Mouse (Mus musculus) MEL (cell line): ENCODE results near the gene Ncln. TPM values are rescaled to one million over a fixed set of nuclear protein-coding genes. Genes with fewer than 3 reads are reported as not detected.

Source experiments
- DNase-seq: peaks from one replicate; pipeline ENCODE4 v3.0.0; 2011; ENCODE audit warnings: low read depth, low spot score
- H3K27ac ChIP-seq: 2 replicates; pipeline ENCODE4 v1.5.1; 2012; ENCODE audit warnings: low read depth, mild to moderate bottlenecking, control low read depth, low read length, moderate library complexity; ENCODE audit not compliant: control insufficient read depth
- H3K27me3 ChIP-seq, 2 experiments: fragments of 150-350 bp in 1 of 2; sonication (generic) in 1 of 2; 2 replicates each; pipeline ENCODE4 v1.6.1; 2012; ENCODE audit warnings: low read length in 2 of 2, mild to moderate bottlenecking in 2 of 2, improper control_type of control experiment in 1 of 2, moderate library complexity in 1 of 2; ENCODE audit not compliant: insufficient read depth in 2 of 2, control insufficient read depth in 1 of 2
- H3K36me3 ChIP-seq, 2 experiments: 2 replicates each; pipeline ENCODE4 v1.6.1; 2012 to 2014; ENCODE audit warnings: low read length in 2 of 2, improper control_type of control experiment in 1 of 2, inconsistent platforms in 1 of 2, mild to moderate bottlenecking in 1 of 2; ENCODE audit not compliant: insufficient read depth in 2 of 2, control insufficient read depth in 1 of 2
- H3K4me1 ChIP-seq, 2 experiments: fragments of 150-350 bp in 1 of 2; sonication (generic) in 1 of 2; 2 replicates each; pipeline ENCODE4 v1.6.1; 2012; ENCODE audit warnings: low read length in 2 of 2, improper control_type of control experiment in 1 of 2, mild to moderate bottlenecking in 1 of 2; ENCODE audit not compliant: insufficient read depth in 2 of 2, control insufficient read depth in 1 of 2
- H3K4me3 ChIP-seq, 2 experiments: fragments of 150-350 bp in 1 of 2; sonication (generic) in 1 of 2; 2 replicates each; pipeline ENCODE4 v1.5.1; 2012; ENCODE audit warnings: low read depth in 2 of 2, low read length in 2 of 2, mild to moderate bottlenecking in 2 of 2, moderate library complexity in 2 of 2, control low read depth in 1 of 2, improper control_type of control experiment in 1 of 2; ENCODE audit not compliant: control insufficient read depth in 1 of 2, insufficient read depth in 1 of 2
- H3K79me2 ChIP-seq: 2 replicates; pipeline ENCODE4 v1.6.1; 2012; ENCODE audit warnings: mild to moderate bottlenecking, low read length, moderate library complexity; ENCODE audit not compliant: control insufficient read depth, poor library complexity, insufficient read depth
- H3K9ac ChIP-seq: 2 replicates; pipeline ENCODE4 v1.6.1; 2012; ENCODE audit warnings: low read depth, mild to moderate bottlenecking, control low read depth, low read length, moderate library complexity; ENCODE audit not compliant: control insufficient read depth, poor library complexity, severe bottlenecking
- H3K9me3 ChIP-seq: fragments of 150-350 bp; sonication (generic); replicated peaks from 2 replicates; pipeline ENCODE4 v1.6.1; 2012; ENCODE audit warnings: mild to moderate bottlenecking, low read length, improper control_type of control experiment, moderate library complexity; ENCODE audit not compliant: insufficient read depth
- BHLHE40 ChIP-seq: IDR thresholded peaks from 2 replicates; pipeline ENCODE4 v1.6.1; 2012; ENCODE audit warnings: low read depth, mild to moderate bottlenecking, inconsistent platforms, low read length, improper control_type of control experiment, borderline replicate concordance
- CHD1 ChIP-seq: IDR thresholded peaks from 2 replicates; pipeline ENCODE4 v1.6.1; 2012; ENCODE audit warnings: low read depth, mild to moderate bottlenecking, inconsistent platforms, low read length, improper control_type of control experiment
- CTCF ChIP-seq, 3 experiments: IDR thresholded peaks in 2 of 3; conservative IDR thresholded peaks in 1 of 3; 2 replicates each; pipeline ENCODE4 v1.5.1; 2011 to 2012; ENCODE audit warnings: low read length in 3 of 3, low read depth in 2 of 3, mild to moderate bottlenecking in 2 of 3, improper control_type of control experiment in 1 of 3, inconsistent platforms in 1 of 3, mixed read lengths in 1 of 3, moderate library complexity in 1 of 3; ENCODE audit not compliant: control insufficient read depth in 1 of 3, insufficient read depth in 1 of 3, poor library complexity in 1 of 3, severe bottlenecking in 1 of 3
- E2F4 ChIP-seq: IDR thresholded peaks from 2 replicates; pipeline ENCODE4 v1.6.1; 2011; ENCODE audit warnings: low read depth, low read length, improper control_type of control experiment, borderline replicate concordance
- GABPA ChIP-seq: IDR thresholded peaks from 2 replicates; pipeline ENCODE4 v1.6.1; 2012; ENCODE audit warnings: low read depth, mild to moderate bottlenecking, inconsistent platforms, low read length, improper control_type of control experiment, moderate library complexity
- MAZ ChIP-seq: IDR thresholded peaks from 2 replicates; pipeline ENCODE4 v1.6.1; 2012; ENCODE audit warnings: low read depth, mild to moderate bottlenecking, inconsistent platforms, low read length, improper control_type of control experiment
- NRF1 ChIP-seq: IDR thresholded peaks from 2 replicates; pipeline ENCODE4 v1.6.1; 2014; ENCODE audit warnings: low read depth, mild to moderate bottlenecking, inconsistent platforms, low read length, improper control_type of control experiment, moderate library complexity; ENCODE audit not compliant: poor library complexity, insufficient read depth, severe bottlenecking
- POLR2A ChIP-seq, 2 experiments: IDR thresholded peaks; 2 replicates each; pipeline ENCODE4 v1.6.1; 2011 to 2012; ENCODE audit warnings: low read length in 2 of 2, mild to moderate bottlenecking in 2 of 2, control low read depth in 1 of 2, improper control_type of control experiment in 1 of 2, low read depth in 1 of 2, moderate library complexity in 1 of 2; ENCODE audit not compliant: control insufficient read depth in 1 of 2, insufficient read depth in 1 of 2, poor library complexity in 1 of 2
- POLR2AphosphoS2 ChIP-seq: IDR thresholded peaks from 2 replicates; pipeline ENCODE4 v1.6.1; 2011; ENCODE audit warnings: low read length, improper control_type of control experiment
- RAD21 ChIP-seq: IDR thresholded peaks from 2 replicates; pipeline ENCODE4 v1.6.1; 2011; ENCODE audit warnings: mild to moderate bottlenecking, low read depth, low read length, improper control_type of control experiment
- RCOR1 ChIP-seq: IDR thresholded peaks from 2 replicates; pipeline ENCODE4 v1.6.1; 2012; ENCODE audit warnings: low read depth, mild to moderate bottlenecking, inconsistent platforms, low read length, improper control_type of control experiment
- SIN3A ChIP-seq: IDR thresholded peaks from 2 replicates; pipeline ENCODE4 v1.6.1; 2012; ENCODE audit warnings: low read length, improper control_type of control experiment, inconsistent platforms
- UBTF ChIP-seq: IDR thresholded peaks from 2 replicates; pipeline ENCODE4 v1.6.1; 2012; ENCODE audit warnings: low read depth, mild to moderate bottlenecking, inconsistent platforms, low read length, improper control_type of control experiment, moderate library complexity, borderline replicate concordance; ENCODE audit not compliant: insufficient read depth
- ZC3H11A ChIP-seq: IDR thresholded peaks from 2 replicates; pipeline ENCODE4 v1.6.1; 2012; ENCODE audit warnings: low read depth, mild to moderate bottlenecking, inconsistent platforms, low read length, improper control_type of control experiment
- polyA plus RNA-seq, 2 experiments: library from polyadenylated mRNA; stranded (reverse) in 1 of 2; unstranded in 1 of 2; fragments of >175 nt in 1 of 2; fragments of >200 nt in 1 of 2; gene quantifications; 2 replicates each; pipeline versions ENCODE4 v1.2.1 to v1.2.4; 2012; ENCODE audit warnings: low replicate concordance in 2 of 2, low read depth in 1 of 2; ENCODE audit not compliant: insufficient read length in 2 of 2, insufficient read depth in 1 of 2, missing spikeins in 1 of 2
- total RNA-seq: library from RNA; depleted of rRNA; stranded (reverse); fragments of 300-350 nt; gene quantifications from 2 replicates; pipeline ENCODE4 v1.2.3, GENCODE M21; 2012

Gene Ncln
- total and polyA plus RNA-seq, 3 experiments: 136 to 276 (median 215) TPM

- peaks cover 0 to 3% of the 10 kb centered on the region in 2 experiments; a peak in 2 of 4 replicates for H3K36me3 ChIP-seq
These were observed 30.9 kb downstream of the Ncln start for GRCm38 (mm10) chr10:81465265-81465645.

GRCm38 (mm10) chr10:81464405-81465264 is 31.6 kb downstream of the Ncln start:
- Histone ChIP-seq H3K27me3 (no peaks in the 10 kb centered on the region; a peak in 2 of 4 replicates), H3K4me3 (peak overlapping the region; percentile 23 to 54), H3K27ac (no peak overlapping the region), H3K36me3 (peaks cover 0 to 3% of the 10 kb centered on the region in 2 experiments; a peak in 2 of 4 replicates), H3K9ac (no peak overlapping the region), H3K79me2 (no peaks in the 10 kb centered on the region), H3K4me1 (peaks cover 7 to 26% of the 10 kb centered on the region in 2 experiments), H3K9me3 (no peaks in the 10 kb centered on the region)
- TF ChIP-seq SIN3A (no peak), CTCF (IDR thresholded peaks at IDR 0.05 in 2 of 3, conservative IDR thresholded peaks at IDR 0.05 in 1 of 3; ENCODE audit: control insufficient read depth in 1 of 3, insufficient read depth in 1 of 3, low read depth in 2 of 3, low read length in 3 of 3, poor library complexity in 1 of 3, severe bottlenecking in 1 of 3) (no peak), UBTF (no peak), POLR2AphosphoS2 (no peak), MAZ (no peak), CHD1 (no peak), E2F4 (no peak), RCOR1 (no peak), GABPA (no peak), ZC3H11A (no peak), RAD21 (no peak), BHLHE40 (no peak)
- DNase-seq: peak; percentile 87

More at GRCm38 (mm10) chr10:81465265-81465645, 30.9 kb downstream of the Ncln start:
- Histone ChIP-seq H3K9me3 (no peaks in the 10 kb centered on the region), H3K27me3 (no peaks in the 10 kb centered on the region; a peak in 2 of 4 replicates)
- TF ChIP-seq SIN3A: 0 out of 2 replicates have a peak, but pooled peaks have one; percentile 13
- no peak for TF ChIP-seq POLR2A (IDR thresholded peaks at IDR 0.05; ENCODE audit: control insufficient read depth in 1 of 2, insufficient read depth in 1 of 2, low read depth in 1 of 2, low read length in 2 of 2, poor library complexity in 1 of 2)
- no peak for TF ChIP-seq NRF1
- TF ChIP-seq, all 39 proteins: peak for 1
- H3K4me3 ChIP-seq: peak overlapping the region; percentile 23 to 54; a peak in 3 of 4 replicates
- H3K9ac ChIP-seq: no peak overlapping the region
- H3K79me2 ChIP-seq: no peaks in the 10 kb centered on the region
- peaks cover 7 to 26% of the 10 kb centered on the region in 2 experiments for H3K4me1 ChIP-seq
- DNase-seq: peak; percentile 94
- H3K27ac ChIP-seq: no peak overlapping the region
